Mouse (Mus musculus): Measurements from ENCODE around the gene Khnyn.
A peak's percentile ranks its signal among the peaks of the same experiment; 100 is the strongest.

Gene Khnyn

DNA sequence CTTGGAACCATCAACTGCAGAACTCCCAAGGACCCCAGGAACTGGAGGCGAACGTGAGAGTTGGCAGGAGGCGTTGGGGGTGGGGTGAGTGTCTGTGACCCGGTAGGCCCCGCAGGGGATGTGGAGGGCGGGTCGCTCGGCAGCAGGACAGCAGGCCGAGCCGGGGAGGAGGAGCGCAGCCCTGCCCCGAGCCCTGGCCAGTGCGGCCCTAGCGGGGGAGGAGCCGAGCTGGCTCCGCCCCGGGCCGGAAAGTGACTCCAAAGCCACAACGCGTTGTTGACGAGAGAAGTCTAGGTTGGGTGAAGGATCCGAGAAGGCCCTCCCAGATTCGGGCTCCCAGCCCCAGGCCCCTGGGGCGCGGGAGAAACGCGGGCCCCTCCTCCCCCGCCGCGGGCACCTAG is at the start of gene Khnyn:
Khnyn (plus strand) TSS at position 235 of the 401 bp plus-strand sequence.
- peak; percentile 78 to 90 for DNase-seq (ENCODE audit: low spot score in 2 of 2)

DNA sequence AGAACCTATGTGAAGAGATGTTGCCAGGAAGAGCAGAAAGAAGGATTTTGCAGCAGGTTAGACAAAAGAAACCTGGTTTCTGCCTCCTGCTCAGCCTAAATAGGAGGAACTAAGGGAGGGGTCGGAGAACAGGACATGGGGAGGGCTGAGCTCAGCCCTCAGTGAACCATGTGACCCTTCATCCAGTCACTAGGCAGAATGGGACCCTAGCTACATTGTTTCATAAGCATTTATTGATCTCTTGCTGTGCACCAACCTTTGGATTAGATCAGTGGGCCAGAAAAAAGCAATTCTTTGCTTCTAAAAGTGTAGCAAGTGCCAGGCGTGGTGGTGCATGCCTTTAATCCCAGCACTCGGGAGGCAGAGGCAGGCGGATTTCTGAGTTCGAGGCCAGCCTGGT is 46.4 kb upstream of the Khnyn start:
- DNase-seq (ENCODE audit: low spot score in 2 of 2), result no peak

DNA sequence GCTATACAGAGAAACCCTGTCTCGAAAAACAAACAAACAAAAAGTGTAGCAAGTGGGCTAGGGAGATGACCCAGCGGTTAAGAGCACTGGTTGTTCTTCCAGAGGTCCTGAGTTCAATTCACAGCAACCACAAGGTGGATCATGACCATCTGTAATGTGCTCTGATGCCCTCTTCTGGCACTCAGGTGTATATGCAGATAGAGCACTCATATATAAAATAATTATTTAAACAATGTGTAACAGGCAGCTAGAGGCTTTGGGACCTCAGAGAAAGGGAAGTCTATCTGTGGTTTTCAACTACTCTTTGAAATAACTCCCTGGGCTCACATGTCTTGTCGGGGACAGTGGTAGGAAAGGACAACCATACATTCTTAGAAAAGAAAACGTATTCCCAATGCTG is 46.0 kb upstream of the Khnyn start:
- DNase-seq (ENCODE audit: low spot score in 2 of 2), result no peak

- DNase-seq (ENCODE audit: low spot score in 2 of 2), result no peak
These were observed 43.8 kb upstream of the Khnyn start for GRCm38 (mm10) chr14:55840853-55841366.

DNA sequence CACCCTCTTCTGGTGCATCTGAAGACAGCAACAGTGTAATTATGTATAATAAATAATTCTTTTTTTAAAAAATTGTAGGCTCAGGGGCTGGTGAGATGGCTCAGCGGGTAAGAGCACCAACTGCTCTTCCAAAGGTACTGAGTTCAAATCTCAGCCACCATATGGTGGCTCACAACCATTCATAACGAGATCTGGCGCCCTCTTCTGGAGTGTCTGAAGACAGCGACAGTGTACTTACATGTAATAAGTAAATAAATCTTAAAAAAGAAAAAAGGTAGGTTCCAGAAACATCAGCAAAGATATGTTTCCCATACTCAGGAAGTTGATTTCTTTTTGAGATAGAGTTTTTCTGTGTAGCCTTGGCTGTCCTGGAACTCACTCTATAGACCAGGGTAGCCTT is 42.0 kb upstream of the Khnyn start:
- DNase-seq (ENCODE audit: low spot score in 2 of 2), result no peak

- DNase-seq (ENCODE audit: low spot score in 2 of 2), result no peak
These were observed 39.0 kb upstream of the Khnyn start for GRCm38 (mm10) chr14:55845506-55846294.

DNA sequence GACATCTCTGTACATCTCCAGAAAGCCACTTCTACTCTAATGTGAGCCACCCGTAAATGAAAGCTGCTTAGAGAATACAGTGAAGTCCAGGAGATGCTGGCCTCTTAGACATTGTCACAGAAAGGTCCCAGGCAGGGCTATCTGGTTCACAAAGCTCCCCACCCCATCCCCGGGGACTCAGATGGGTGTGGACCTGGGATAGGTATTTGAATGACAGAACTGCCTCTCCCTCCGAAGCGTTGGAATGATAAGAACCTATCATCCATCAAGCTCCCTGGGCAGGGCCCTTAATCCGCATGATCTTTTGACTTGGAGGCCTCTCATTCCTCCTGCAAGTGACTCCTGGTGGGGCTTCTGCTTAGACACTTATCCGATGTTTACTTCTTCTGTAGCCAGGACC is 33.9 kb upstream of the Khnyn start:
- DNase-seq (ENCODE audit: low spot score in 2 of 2), result no peak

DNA sequence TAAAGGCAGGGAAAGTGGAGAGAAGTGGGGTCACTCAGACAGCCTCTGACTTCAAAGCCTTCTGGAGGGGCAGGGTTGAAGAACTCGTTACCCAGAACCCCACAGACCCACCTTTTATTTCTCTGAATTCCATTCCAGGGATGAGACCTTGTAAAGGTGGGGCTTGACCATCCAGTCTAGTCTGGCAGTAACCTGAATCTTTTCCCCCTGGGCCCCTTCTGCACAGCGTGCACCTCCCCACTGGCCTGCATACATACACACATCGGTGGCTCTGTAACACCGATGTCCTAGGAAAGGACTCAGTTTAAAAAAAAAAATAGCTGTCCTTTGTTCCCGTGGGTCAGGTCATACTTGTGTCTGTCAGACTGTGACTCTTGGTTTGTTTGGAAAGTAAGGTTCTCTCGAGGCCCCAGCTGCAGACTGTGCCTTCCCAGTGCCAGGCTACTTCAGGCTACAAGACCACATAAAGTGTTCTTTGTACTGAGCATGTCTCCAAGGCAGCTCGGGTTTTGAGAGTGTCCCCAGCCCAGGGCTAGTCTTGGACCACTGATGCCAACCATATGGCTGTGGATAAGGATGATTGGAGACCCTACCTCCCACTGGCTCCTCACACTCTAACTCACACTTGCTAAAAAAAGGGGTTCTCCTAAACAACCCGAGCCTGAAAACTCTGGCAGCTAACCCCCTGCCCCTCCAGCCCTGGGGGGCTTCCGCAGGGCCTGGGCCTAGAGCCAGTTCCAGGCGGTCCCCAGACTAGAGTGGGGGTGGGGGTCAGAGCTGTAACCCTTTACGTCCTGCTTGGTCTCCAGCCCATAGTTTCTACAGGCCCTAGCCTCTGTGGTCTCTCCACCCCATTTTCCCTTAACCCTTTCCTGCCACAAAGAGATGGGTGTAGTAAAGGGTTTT is 31.8 kb upstream of the Khnyn start:
- DNase-seq (ENCODE audit: low spot score in 2 of 2), result no peak

DNA sequence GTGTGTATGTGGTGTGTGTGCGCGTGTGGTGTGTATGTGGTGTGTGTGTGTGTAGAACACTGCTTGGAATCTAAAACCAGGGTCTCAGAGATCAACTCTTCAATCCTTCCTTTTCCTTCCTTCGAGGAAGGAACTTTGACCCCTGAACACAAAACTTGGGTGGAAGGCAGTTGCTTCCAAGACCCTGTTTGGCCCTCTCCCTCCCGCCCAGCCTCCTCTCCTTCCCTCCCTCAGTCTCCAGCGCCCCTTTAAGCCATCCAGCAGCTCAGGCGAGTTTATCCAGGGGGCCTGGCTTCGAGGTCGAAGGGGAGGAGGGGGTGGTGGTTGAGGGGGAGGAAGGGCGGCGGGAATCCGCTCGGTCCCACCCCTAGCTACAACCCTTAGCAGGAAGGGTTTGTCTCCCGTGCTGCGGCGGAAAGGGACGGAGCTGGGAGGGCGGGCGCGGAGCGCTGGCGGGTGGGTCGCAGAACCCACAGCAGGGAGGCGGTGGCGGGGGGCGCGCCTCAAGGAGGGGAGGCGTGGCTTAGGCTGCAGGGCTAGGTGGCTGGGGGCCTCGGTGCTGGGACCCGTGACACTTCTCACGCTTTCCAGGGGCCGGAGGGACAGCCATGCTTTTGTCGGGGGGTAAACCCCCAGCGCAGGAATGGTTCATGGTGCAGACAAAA is 31.0 kb upstream of the Khnyn start, which contains the start of gene Nynrin:
Nynrin (plus strand) TSS at position 390 of the 665 bp plus-strand sequence.
- DNase-seq (ENCODE audit: low spot score in 2 of 2), result peak; percentile 39 to 62

GRCm38 (mm10) chr14:55854406-55855100 is 30.2 kb upstream of the Khnyn start:
- no peak for DNase-seq (ENCODE audit: low spot score in 2 of 2)

DNA sequence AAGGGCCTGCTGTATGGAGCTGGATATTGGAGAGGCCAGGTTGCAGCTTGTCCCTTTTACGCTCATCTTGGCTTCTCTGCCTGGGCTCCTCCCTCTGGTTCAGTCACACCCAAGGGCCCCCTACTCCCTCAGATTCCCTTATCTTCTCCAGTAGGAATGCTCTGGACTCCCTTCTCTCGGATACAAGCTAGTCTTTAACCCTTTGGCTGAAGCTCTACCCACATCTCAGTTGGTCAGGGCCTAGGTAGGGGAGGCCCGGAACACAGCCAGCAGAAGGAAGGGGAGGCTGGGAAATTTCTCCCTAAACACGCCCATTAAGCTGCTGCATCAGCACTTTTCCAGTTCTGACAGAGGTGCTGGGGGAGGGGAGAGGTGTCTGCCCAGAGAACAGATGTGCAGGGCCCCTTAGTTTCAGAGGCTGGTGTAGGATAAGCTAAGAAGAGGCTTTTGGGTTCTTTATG is 29.6 kb upstream of the Khnyn start:
- DNase-seq (ENCODE audit: low spot score in 2 of 2), result no peak

DNA sequence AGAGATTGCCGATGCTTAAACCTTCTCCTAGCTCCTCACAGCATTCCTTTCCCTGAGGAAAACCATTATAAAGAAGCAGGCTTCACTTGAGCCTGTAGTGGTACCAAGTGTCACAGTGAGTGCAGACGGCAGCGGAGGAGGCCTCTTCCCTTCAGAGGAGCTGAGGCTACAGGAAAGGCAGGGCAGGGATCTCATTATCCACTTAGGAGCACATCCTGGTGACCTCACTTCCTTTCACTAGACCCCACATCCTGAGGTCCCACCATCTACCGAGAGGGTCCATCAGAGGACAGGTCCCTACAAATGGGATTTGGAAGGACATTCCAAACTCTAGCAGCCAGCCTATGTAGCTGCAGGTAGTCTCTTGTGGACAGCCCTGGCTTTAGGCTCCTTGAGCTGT is 27.2 kb upstream of the Khnyn start:
- no peak for DNase-seq (ENCODE audit: low spot score in 2 of 2)

DNA sequence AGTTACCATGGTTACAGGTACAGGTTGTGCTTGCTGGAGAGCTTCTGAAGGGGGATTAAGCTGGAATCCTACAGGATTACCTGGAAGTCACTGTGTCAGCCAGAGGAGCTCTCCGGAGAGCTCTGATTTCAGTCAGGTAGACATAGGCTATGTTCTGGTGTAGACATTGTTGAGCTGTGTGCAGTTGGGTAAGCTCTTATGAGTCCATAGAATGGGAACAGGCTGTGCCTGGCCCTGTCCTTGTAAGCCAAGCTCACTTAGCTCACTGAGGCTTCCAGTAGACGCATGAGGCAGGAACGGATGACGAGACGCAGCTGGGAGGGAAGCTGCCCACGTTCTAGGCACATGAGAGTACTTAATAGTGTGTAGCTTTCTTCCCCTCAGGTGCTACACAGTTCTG is 22.6 kb upstream of the Khnyn start:
- DNase-seq (ENCODE audit: low spot score in 2 of 2), result no peak

- DNase-seq (ENCODE audit: low spot score in 2 of 2), result no peak
These were observed 21.8 kb upstream of the Khnyn start for GRCm38 (mm10) chr14:55862970-55863369.

- peak in 1 of 2 experiments; percentile 65 for DNase-seq (ENCODE audit: low spot score in 2 of 2)
These were observed 21.0 kb upstream of the Khnyn start for GRCm38 (mm10) chr14:55863773-55864172.

- no peak for DNase-seq (ENCODE audit: low spot score in 2 of 2)
These were observed 17.8 kb upstream of the Khnyn start for GRCm38 (mm10) chr14:55866962-55867361.

- no peak for DNase-seq (ENCODE audit: low spot score in 2 of 2)
These were observed 16.3 kb upstream of the Khnyn start for GRCm38 (mm10) chr14:55868230-55869026.

- DNase-seq (ENCODE audit: low spot score in 2 of 2), result no peak
These were observed 15.2 kb upstream of the Khnyn start for GRCm38 (mm10) chr14:55869538-55869937.

DNA sequence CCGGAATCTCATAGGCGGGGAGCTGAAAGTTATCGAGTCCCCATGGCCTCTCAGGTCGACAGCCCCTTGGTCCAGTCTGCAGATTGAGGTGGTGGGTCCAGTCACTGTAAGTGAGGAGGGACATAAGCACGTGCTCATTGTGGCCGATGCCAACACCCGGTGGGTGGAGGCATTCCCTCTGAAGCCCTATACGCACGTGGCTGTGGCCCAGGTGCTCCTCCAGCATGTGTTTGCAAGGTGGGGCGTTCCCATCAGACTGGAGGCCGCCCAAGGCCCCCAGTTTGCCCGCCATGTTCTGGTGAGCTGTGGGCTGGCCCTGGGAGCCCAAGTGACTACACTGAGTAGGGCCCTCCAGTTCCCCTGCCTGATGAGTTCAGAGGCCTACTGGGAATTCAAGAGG is 12.7 kb upstream of the Khnyn start:
- no peak for DNase-seq (ENCODE audit: low spot score in 2 of 2)

- DNase-seq (ENCODE audit: low spot score in 2 of 2), result no peak
These were observed 12.2 kb upstream of the Khnyn start for GRCm38 (mm10) chr14:55872551-55872950.

All from urinary bladder, adult 18-20 months (tissue).